Mouse (Mus musculus): ENCODE results near the gene Bglap. TPM values are rescaled to one million over a fixed set of nuclear protein-coding genes. Genes with fewer than 3 reads are reported as not detected.

Bglap gene
- polyA plus RNA-seq, 1 experiment from 2014 or later = not detected

Other genes with a start within 250 kb of the Bglap start
- gene Mef2d, start 242.1 kb downstream of the Bglap start, polyA plus RNA-seq (2014; fragmentation: Nextera tagmentation; extraction: Ambion mirVana) = 17.3 and 20.4 TPM in 2 replicates
- gene Rhbg, start 129.8 kb downstream of the Bglap start, polyA plus RNA-seq (2014; fragmentation: Nextera tagmentation; extraction: Ambion mirVana) = 0.25 TPM in 1 of 2 replicates, not detected in the other
- gene Gm38392, start 97.3 kb downstream of the Bglap start, polyA plus RNA-seq (2014; fragmentation: Nextera tagmentation; extraction: Ambion mirVana) = 0.18 and 0.22 TPM in 2 replicates
- 7.4 and 9.1 TPM in 2 replicates for gene Tsacc, start 87.5 kb downstream of the Bglap start, polyA plus RNA-seq (2014; fragmentation: Nextera tagmentation; extraction: Ambion mirVana)
- gene Cct3, start 87.3 kb downstream of the Bglap start, polyA plus RNA-seq (2014; fragmentation: Nextera tagmentation; extraction: Ambion mirVana) = 578 and 616 TPM in 2 replicates
- gene Glmp, start 59.4 kb downstream of the Bglap start, polyA plus RNA-seq (2014; fragmentation: Nextera tagmentation; extraction: Ambion mirVana) = 57.5 and 63.4 TPM in 2 replicates
- gene Tmem79, start 48.3 kb downstream of the Bglap start, polyA plus RNA-seq (2014; fragmentation: Nextera tagmentation; extraction: Ambion mirVana) = 0.91 and 1.4 TPM in 2 replicates
- gene Smg5, start 48.2 kb downstream of the Bglap start, polyA plus RNA-seq (2014; fragmentation: Nextera tagmentation; extraction: Ambion mirVana) = 36.0 and 44.8 TPM in 2 replicates
- 0.22 and 0.30 TPM in 2 replicates for gene Paqr6, start 19.9 kb downstream of the Bglap start, polyA plus RNA-seq (2014; fragmentation: Nextera tagmentation; extraction: Ambion mirVana)
- gene Bglap3, start 11.7 kb downstream of the Bglap start, polyA plus RNA-seq (2014; fragmentation: Nextera tagmentation; extraction: Ambion mirVana) = not detected in 2 replicates
- not detected in 2 replicates for gene Bglap2, start 5.8 kb downstream of the Bglap start, polyA plus RNA-seq (2014; fragmentation: Nextera tagmentation; extraction: Ambion mirVana)
- 63.2 and 70.6 TPM in 2 replicates for gene Pmf1, start 25.9 kb upstream of the Bglap start, polyA plus RNA-seq (2014; fragmentation: Nextera tagmentation; extraction: Ambion mirVana)
- gene Slc25a44, start 40.7 kb upstream of the Bglap start, polyA plus RNA-seq (2014; fragmentation: Nextera tagmentation; extraction: Ambion mirVana) = 30.8 and 36.1 TPM in 2 replicates
- 12.2 and 15.2 TPM in 2 replicates for gene Sema4a, start 76.7 kb upstream of the Bglap start, polyA plus RNA-seq (2014; fragmentation: Nextera tagmentation; extraction: Ambion mirVana)
- gene Lmna, start 125.5 kb upstream of the Bglap start, polyA plus RNA-seq (2014; fragmentation: Nextera tagmentation; extraction: Ambion mirVana) = 18.0 and 28.5 TPM in 2 replicates
- 48.8 and 50.1 TPM in 2 replicates for gene Mex3a, start 147.9 kb upstream of the Bglap start, polyA plus RNA-seq (2014; fragmentation: Nextera tagmentation; extraction: Ambion mirVana)
- gene Rab25, start 163.8 kb upstream of the Bglap start, polyA plus RNA-seq (2014; fragmentation: Nextera tagmentation; extraction: Ambion mirVana) = not detected in 2 replicates
- 107 and 122 TPM in 2 replicates for gene Lamtor2, start 168.6 kb upstream of the Bglap start, polyA plus RNA-seq (2014; fragmentation: Nextera tagmentation; extraction: Ambion mirVana)
- 40.5 and 43.3 TPM in 2 replicates for gene Ubqln4, start 169.3 kb upstream of the Bglap start, polyA plus RNA-seq (2014; fragmentation: Nextera tagmentation; extraction: Ambion mirVana)
- gene Ssr2, start 191.4 kb upstream of the Bglap start, polyA plus RNA-seq (2014; fragmentation: Nextera tagmentation; extraction: Ambion mirVana) = 135 and 155 TPM in 2 replicates
- gene Arhgef2, start 221.5 kb upstream of the Bglap start, polyA plus RNA-seq (2014; fragmentation: Nextera tagmentation; extraction: Ambion mirVana) = 90.6 and 122 TPM in 2 replicates

Data from forebrain, embryonic 14.5 days (tissue).